Mouse (Mus musculus) forebrain, embryonic 14.5 days (tissue): ENCODE measurements around the gene Gm7102. TPM values are rescaled to one million over a fixed set of nuclear protein-coding genes. Genes with fewer than 3 reads are reported as not detected.
"Not testable (repeated sequence)": the region's sequence is repeated elsewhere in the genome, so short reads cannot be mapped to it uniquely, and the experiment has no call there.

Experiments
- ATAC-seq: fragments of 200-750 bp; cut with Nextera tagmentation; 2 replicates; pipeline ENCODE4 v1.8.0; 2017; ENCODE audit warnings: mild to moderate bottlenecking, moderate library complexity
- DNase-seq: peaks from one replicate; pipeline ENCODE4 v3.0.0-alpha.2; 2015; ENCODE audit warnings: low spot score
- H3K27ac ChIP-seq: fragments of 300-500 bp; sonication (generic); 2 replicates; pipeline ENCODE4 v1.5.1; 2014; ENCODE audit warnings: low read depth, mild to moderate bottlenecking, control low read depth, low read length, moderate library complexity
- H3K27me3 ChIP-seq: fragments of 300-500 bp; sonication (generic); replicated peaks from 2 replicates; pipeline ENCODE4 v1.6.1; 2014; ENCODE audit warnings: low read length, control low read depth, mixed read lengths; ENCODE audit not compliant: control insufficient read depth, insufficient read depth
- H3K36me3 ChIP-seq: fragments of 300-500 bp; sonication (generic); 2 replicates; pipeline ENCODE4 v1.6.1; 2014; ENCODE audit warnings: low read length, control low read depth; ENCODE audit not compliant: control insufficient read depth, insufficient read depth
- H3K4me1 ChIP-seq: fragments of 300-500 bp; sonication (generic); 2 replicates; pipeline ENCODE4 v1.6.1; 2014; ENCODE audit warnings: antibody characterized with exemption, low read length, control low read depth; ENCODE audit not compliant: control insufficient read depth, insufficient read depth
- H3K4me2 ChIP-seq: fragments of 300-500 bp; sonication (generic); 2 replicates; pipeline ENCODE4 v1.6.1; 2014; ENCODE audit warnings: mild to moderate bottlenecking, control low read depth, low read length
- H3K4me3 ChIP-seq: fragments of 300-500 bp; sonication (generic); 2 replicates; pipeline ENCODE4 v1.5.1; 2014; ENCODE audit warnings: low read depth, low read length, control low read depth
- H3K9ac ChIP-seq: fragments of 300-500 bp; sonication (generic); 2 replicates; pipeline ENCODE4 v1.6.1; 2014; ENCODE audit warnings: mild to moderate bottlenecking, low read length, control low read depth, moderate library complexity
- H3K9me3 ChIP-seq: fragments of 300-500 bp; sonication (generic); replicated peaks from 2 replicates; pipeline ENCODE4 v1.6.1; 2016; ENCODE audit warnings: low read length, control low read depth, mixed read lengths; ENCODE audit not compliant: control insufficient read depth
- WGBS: fragments of 180-500 bp; shearing (Covaris S2); extraction: QIAGEN DNeasy Blood & Tissue Kit; methylation state at CpG from one replicate; pipeline ENCODE4 v1.1.7; 2014; 5-methylcytosine and 5-hydroxymethylcytosine counted together
- polyA plus RNA-seq: library from polyadenylated mRNA; unstranded; fragments of >200 nt; fragmentation: Nextera tagmentation; extraction: Ambion mirVana; gene quantifications from 2 replicates; pipeline ENCODE4 v1.2.1, GENCODE M21; 2014

Gm7102 gene
- polyA plus RNA-seq, result not detected in 2 replicates

GRCm38 (mm10) chr19:61175756-61176324, at the start of gene Gm7102:
Gene Gm7102, minus strand, starts transcription at chr19:61176309.
- Histone ChIP-seq H3K9ac (no peak within 1 kb of the TSS; the same call in 1 of the 2 replicates), H3K27me3 (no peaks in the 10 kb centered on the region), H3K36me3 (no peaks in the 10 kb centered on the region), H3K4me3 (peak within 1 kb of the TSS; percentile 17; the same call in 1 of the 2 replicates), H3K27ac (no peak within 1 kb of the TSS), H3K4me2 (peak within 1 kb of the TSS; percentile 31), H3K9me3 (no peaks in the 10 kb centered on the region), H3K4me1 (no peaks in the 10 kb centered on the region)
- no peak for DNase-seq
- WGBS, result 40% methylated on average over 39 of the region's 39 CpGs
- ATAC-seq, result no peak

- 33% methylated on average over 43 of the region's 53 CpGs for WGBS
- Histone ChIP-seq H3K9me3 (no peaks in the 10 kb centered on the region; the same call in 1 of the 2 replicates), H3K27me3 (no peaks in the 10 kb centered on the region), H3K9ac (no peak overlapping the region), H3K4me1 (no peaks in the 10 kb centered on the region), H3K4me3 (peak overlapping the region; percentile 54), H3K27ac (no peak overlapping the region), H3K36me3 (no peaks in the 10 kb centered on the region), H3K4me2 (peak overlapping the region; percentile 52)
- DNase-seq, result peak; percentile 11
- peak; percentile 21 for ATAC-seq
These were observed 48.8 kb upstream of the Gm7102 start for GRCm38 (mm10) chr19:61224678-61225525.

- H3K4me3 ChIP-seq, result no peak overlapping the region
- no peak for DNase-seq
- ATAC-seq, result no peak
- no peaks in the 10 kb centered on the region; the same call in 1 of the 2 replicates for H3K9me3 ChIP-seq
- H3K9ac ChIP-seq, result no peak overlapping the region
- H3K4me2 ChIP-seq, result no peak overlapping the region
- H3K36me3 ChIP-seq, result no peaks in the 10 kb centered on the region
- no peaks in the 10 kb centered on the region for H3K4me1 ChIP-seq
- no peaks in the 10 kb centered on the region for H3K27me3 ChIP-seq
- H3K27ac ChIP-seq, result no peak overlapping the region
- WGBS, result 90% methylated on average over 6 of the region's 6 CpGs
These were observed 47.7 kb upstream of the Gm7102 start for GRCm38 (mm10) chr19:61223706-61224328.

GRCm38 (mm10) chr19:61207506-61207905, 31.4 kb upstream of the Gm7102 start:
- H3K9me3 ChIP-seq, H3K36me3 ChIP-seq, H3K27me3 ChIP-seq, DNase-seq, H3K4me1 ChIP-seq, H3K4me2 ChIP-seq, H3K9ac ChIP-seq, H3K4me3 ChIP-seq, H3K27ac ChIP-seq, ATAC-seq: not testable (repeated sequence)
- 83% methylated on average over 6 of the region's 6 CpGs for whole genome bisulfite sequencing

GRCm38 (mm10) chr19:61199836-61200235, 23.7 kb upstream of the Gm7102 start:
- H3K4me3 ChIP-seq, result no peak overlapping the region
- no peaks in the 10 kb centered on the region for H3K9me3 ChIP-seq
- no peak overlapping the region for H3K4me2 ChIP-seq
- H3K27me3 ChIP-seq, result no peaks in the 10 kb centered on the region
- DNase-seq, result peak; percentile 24
- no peaks in the 10 kb centered on the region for H3K36me3 ChIP-seq
- H3K27ac ChIP-seq, result no peak overlapping the region
- WGBS, result 15% methylated on average over 10 of the region's 10 CpGs
- no peak overlapping the region for H3K9ac ChIP-seq
- H3K4me1 ChIP-seq, result no peaks in the 10 kb centered on the region
- no peak for ATAC-seq

- no peaks in the 10 kb centered on the region for H3K9me3 ChIP-seq
- H3K4me3 ChIP-seq, result no peak overlapping the region
- no peak for ATAC-seq
- H3K4me1 ChIP-seq, result no peaks in the 10 kb centered on the region
- no peak overlapping the region for H3K4me2 ChIP-seq
- no peak overlapping the region for H3K9ac ChIP-seq
- no peak overlapping the region for H3K27ac ChIP-seq
- no peaks in the 10 kb centered on the region for H3K36me3 ChIP-seq
- H3K27me3 ChIP-seq, result no peaks in the 10 kb centered on the region
- 14% methylated on average over 13 of the region's 13 CpGs for WGBS
- DNase-seq, result peak; percentile 91
These were observed 23.2 kb upstream of the Gm7102 start for GRCm38 (mm10) chr19:61199316-61199715.

- WGBS, result 83% methylated on average over 2 of the region's 2 CpGs
- DNase-seq, H3K4me1 ChIP-seq, H3K27ac ChIP-seq, H3K4me2 ChIP-seq, H3K27me3 ChIP-seq, H3K9me3 ChIP-seq, H3K36me3 ChIP-seq, H3K4me3 ChIP-seq, ATAC-seq, H3K9ac ChIP-seq: not testable (repeated sequence)
These were observed 7.5 kb upstream of the Gm7102 start, which contains the start of gene Gm6020 for GRCm38 (mm10) chr19:61183590-61183989. Gene Gm6020, plus strand, starts transcription at chr19:61183890.

GRCm38 (mm10) chr19:61151701-61152420, 24.2 kb downstream of the Gm7102 start:
- DNase-seq (peak; percentile 16), ATAC-seq (peak; percentile 66; the same call in 1 of the 2 replicates)
- Histone ChIP-seq H3K4me2 (peak overlapping the region; percentile 66), H3K27me3 (no peaks in the 10 kb centered on the region), H3K27ac (no peak overlapping the region), H3K4me1 (peaks cover 6% of the 10 kb centered on the region), H3K9me3 (no peaks in the 10 kb centered on the region), H3K4me3 (peak overlapping the region; percentile 29), H3K9ac (peak overlapping the region; percentile 50), H3K36me3 (no peaks in the 10 kb centered on the region)
- 6% methylated on average over 27 of the region's 27 CpGs for WGBS
